Mouse (Mus musculus) MEL (cell line): ENCODE data around the gene Hspb11. TPM values are rescaled to one million over a fixed set of nuclear protein-coding genes. Genes with fewer than 3 reads are reported as not detected.

Experiments used
- DNase-seq: peaks from one replicate; pipeline ENCODE4 v3.0.0; 2011; ENCODE audit warnings: low read depth, low spot score
- H3K27ac ChIP-seq: 2 replicates; pipeline ENCODE4 v1.5.1; 2012; ENCODE audit warnings: low read depth, mild to moderate bottlenecking, control low read depth, low read length, moderate library complexity; ENCODE audit not compliant: control insufficient read depth
- H3K27me3 ChIP-seq, 2 experiments: fragments of 150-350 bp in 1 of 2; sonication (generic) in 1 of 2; 2 replicates each; pipeline ENCODE4 v1.6.1; 2012; ENCODE audit warnings: low read length in 2 of 2, mild to moderate bottlenecking in 2 of 2, improper control_type of control experiment in 1 of 2, moderate library complexity in 1 of 2; ENCODE audit not compliant: insufficient read depth in 2 of 2, control insufficient read depth in 1 of 2
- H3K36me3 ChIP-seq, 2 experiments: 2 replicates each; pipeline ENCODE4 v1.6.1; 2012 to 2014; ENCODE audit warnings: low read length in 2 of 2, improper control_type of control experiment in 1 of 2, inconsistent platforms in 1 of 2, mild to moderate bottlenecking in 1 of 2; ENCODE audit not compliant: insufficient read depth in 2 of 2, control insufficient read depth in 1 of 2
- H3K4me1 ChIP-seq, 2 experiments: fragments of 150-350 bp in 1 of 2; sonication (generic) in 1 of 2; 2 replicates each; pipeline ENCODE4 v1.6.1; 2012; ENCODE audit warnings: low read length in 2 of 2, improper control_type of control experiment in 1 of 2, mild to moderate bottlenecking in 1 of 2; ENCODE audit not compliant: insufficient read depth in 2 of 2, control insufficient read depth in 1 of 2
- H3K4me3 ChIP-seq, 2 experiments: fragments of 150-350 bp in 1 of 2; sonication (generic) in 1 of 2; 2 replicates each; pipeline ENCODE4 v1.5.1; 2012; ENCODE audit warnings: low read depth in 2 of 2, low read length in 2 of 2, mild to moderate bottlenecking in 2 of 2, moderate library complexity in 2 of 2, control low read depth in 1 of 2, improper control_type of control experiment in 1 of 2; ENCODE audit not compliant: control insufficient read depth in 1 of 2, insufficient read depth in 1 of 2
- H3K79me2 ChIP-seq: 2 replicates; pipeline ENCODE4 v1.6.1; 2012; ENCODE audit warnings: mild to moderate bottlenecking, low read length, moderate library complexity; ENCODE audit not compliant: control insufficient read depth, poor library complexity, insufficient read depth
- H3K9ac ChIP-seq: 2 replicates; pipeline ENCODE4 v1.6.1; 2012; ENCODE audit warnings: low read depth, mild to moderate bottlenecking, control low read depth, low read length, moderate library complexity; ENCODE audit not compliant: control insufficient read depth, poor library complexity, severe bottlenecking
- H3K9me3 ChIP-seq: fragments of 150-350 bp; sonication (generic); replicated peaks from 2 replicates; pipeline ENCODE4 v1.6.1; 2012; ENCODE audit warnings: mild to moderate bottlenecking, low read length, improper control_type of control experiment, moderate library complexity; ENCODE audit not compliant: insufficient read depth
- BHLHE40 ChIP-seq: IDR thresholded peaks from 2 replicates; pipeline ENCODE4 v1.6.1; 2012; ENCODE audit warnings: low read depth, mild to moderate bottlenecking, inconsistent platforms, low read length, improper control_type of control experiment, borderline replicate concordance
- E2F4 ChIP-seq: IDR thresholded peaks from 2 replicates; pipeline ENCODE4 v1.6.1; 2011; ENCODE audit warnings: low read depth, low read length, improper control_type of control experiment, borderline replicate concordance
- GABPA ChIP-seq: IDR thresholded peaks from 2 replicates; pipeline ENCODE4 v1.6.1; 2012; ENCODE audit warnings: low read depth, mild to moderate bottlenecking, inconsistent platforms, low read length, improper control_type of control experiment, moderate library complexity
- GATA1 ChIP-seq: IDR thresholded peaks from 2 replicates; pipeline ENCODE4 v1.6.1; 2011; ENCODE audit warnings: low read depth, low read length, improper control_type of control experiment
- HCFC1 ChIP-seq: IDR thresholded peaks from 2 replicates; pipeline ENCODE4 v1.6.1; 2012; ENCODE audit warnings: low read depth, mild to moderate bottlenecking, inconsistent platforms, low read length, improper control_type of control experiment, moderate library complexity
- MAX ChIP-seq: IDR thresholded peaks from 2 replicates; pipeline ENCODE4 v1.6.1; 2011; ENCODE audit warnings: low read length, improper control_type of control experiment
- MEF2A ChIP-seq: IDR thresholded peaks from 2 replicates; pipeline ENCODE4 v1.6.1; 2014; ENCODE audit warnings: low read depth, mild to moderate bottlenecking, inconsistent platforms, low read length, improper control_type of control experiment; ENCODE audit not compliant: poor library complexity, insufficient replicate concordance, severe bottlenecking; ENCODE audit errors: extremely low read depth
- RAD21 ChIP-seq: IDR thresholded peaks from 2 replicates; pipeline ENCODE4 v1.6.1; 2011; ENCODE audit warnings: mild to moderate bottlenecking, low read depth, low read length, improper control_type of control experiment
- RCOR1 ChIP-seq: IDR thresholded peaks from 2 replicates; pipeline ENCODE4 v1.6.1; 2012; ENCODE audit warnings: low read depth, mild to moderate bottlenecking, inconsistent platforms, low read length, improper control_type of control experiment
- SMC3 ChIP-seq: IDR thresholded peaks from 2 replicates; pipeline ENCODE4 v1.6.1; 2011; ENCODE audit warnings: low read depth, low read length, improper control_type of control experiment
- TAL1 ChIP-seq: IDR thresholded peaks from 2 replicates; pipeline ENCODE4 v1.6.1; 2012; ENCODE audit warnings: mild to moderate bottlenecking, inconsistent platforms, low read length, moderate library complexity, mixed read lengths
- TBP ChIP-seq: IDR thresholded peaks from 2 replicates; pipeline ENCODE4 v1.8.0; 2011; ENCODE audit warnings: low read depth, low read length, improper control_type of control experiment
- USF1 ChIP-seq: IDR thresholded peaks from 2 replicates; pipeline ENCODE4 v1.6.1; 2014; ENCODE audit warnings: low read depth, mild to moderate bottlenecking, inconsistent platforms, low read length, improper control_type of control experiment, moderate library complexity
- USF2 ChIP-seq, 2 experiments: IDR thresholded peaks; 2 replicates each; pipeline ENCODE4 v1.6.1; 2011 to 2012; ENCODE audit warnings: improper control_type of control experiment in 2 of 2, low read length in 2 of 2, borderline replicate concordance in 1 of 2, inconsistent platforms in 1 of 2, low read depth in 1 of 2, mild to moderate bottlenecking in 1 of 2; ENCODE audit not compliant: insufficient read depth in 1 of 2
- ZNF384 ChIP-seq: IDR thresholded peaks from 2 replicates; pipeline ENCODE4 v1.6.1; 2012; ENCODE audit warnings: low read depth, mild to moderate bottlenecking, inconsistent platforms, low read length, improper control_type of control experiment
- polyA plus RNA-seq, 2 experiments: library from polyadenylated mRNA; stranded (reverse) in 1 of 2; unstranded in 1 of 2; fragments of >175 nt in 1 of 2; fragments of >200 nt in 1 of 2; gene quantifications; 2 replicates each; pipeline versions ENCODE4 v1.2.1 to v1.2.4; 2012; ENCODE audit warnings: low replicate concordance in 2 of 2, low read depth in 1 of 2; ENCODE audit not compliant: insufficient read length in 2 of 2, insufficient read depth in 1 of 2, missing spikeins in 1 of 2
- total RNA-seq: library from RNA; depleted of rRNA; stranded (reverse); fragments of 300-350 nt; gene quantifications from 2 replicates; pipeline ENCODE4 v1.2.3, GENCODE M21; 2012

The Hspb11 gene
- total and polyA plus RNA-seq, 3 experiments, result 11.2 to 16.8 TPM; not detected in 1

GRCm38 (mm10) chr4:107240196-107240595 is 13.2 kb upstream of the Hspb11 start:
- Histone ChIP-seq H3K36me3 (peaks cover 1 to 14% of the 10 kb centered on the region in 2 experiments), H3K4me1 (peaks cover 0 to 5% of the 10 kb centered on the region in 2 experiments; a peak in 3 of 4 replicates), H3K27me3 (no peaks in the 10 kb centered on the region), H3K9me3 (no peaks in the 10 kb centered on the region), H3K4me3 (no peak overlapping the region), H3K79me2 (no peaks in the 10 kb centered on the region), H3K27ac (no peak overlapping the region), H3K9ac (no peak overlapping the region)
- DNase-seq, result no peak
- TF ChIP-seq MAX, result no peak
- TF ChIP-seq BHLHE40, result no peak
- no peak for TF ChIP-seq RCOR1
- no peak for TF ChIP-seq RAD21
- no peak for TF ChIP-seq MEF2A
- no peak for TF ChIP-seq HCFC1
- TF ChIP-seq USF1, result no peak
- TF ChIP-seq TAL1, result no peak
- no peak for TF ChIP-seq USF2 (IDR thresholded peaks at IDR 0.05; ENCODE audit: borderline replicate concordance in 1 of 2, insufficient read depth in 1 of 2, low read depth in 1 of 2, low read length in 2 of 2)
- TF ChIP-seq E2F4, result no peak

GRCm38 (mm10) chr4:107243365-107244333 is 9.7 kb upstream of the Hspb11 start:
- Histone ChIP-seq H3K27ac (no peak overlapping the region), H3K27me3 (no peaks in the 10 kb centered on the region), H3K79me2 (no peaks in the 10 kb centered on the region), H3K4me1 (peaks cover 0 to 10% of the 10 kb centered on the region in 2 experiments), H3K9ac (no peak overlapping the region), H3K4me3 (no peak overlapping the region), H3K36me3 (peaks cover 4 to 16% of the 10 kb centered on the region in 2 experiments), H3K9me3 (no peaks in the 10 kb centered on the region)
- TF ChIP-seq SMC3, result no peak
- TF ChIP-seq USF2 (IDR thresholded peaks at IDR 0.05; ENCODE audit: borderline replicate concordance in 1 of 2, insufficient read depth in 1 of 2, low read depth in 1 of 2, low read length in 2 of 2), result no peak
- no peak for TF ChIP-seq TBP
- no peak for TF ChIP-seq HCFC1
- TF ChIP-seq GATA1, result no peak
- no peak for TF ChIP-seq ZNF384
- TF ChIP-seq MEF2A, result no peak
- TF ChIP-seq GABPA, result no peak
- no peak for DNase-seq
